Mouse (Mus musculus) bone marrow macrophage, adult 2 months (primary cell): ENCODE measurements at regions not wholly inside any gene's neighbourhood (a gene's known extent, or its start where the extent isn't known, plus 50 kb on each side); places are given as distances from the start of the nearest gene placed in this dataset.

ENCODE experiments used
- CTCF ChIP-seq: IDR thresholded peaks from 2 replicates; pipeline ENCODE4 v1.5.1; 2012; ENCODE audit warnings: low read depth, mild to moderate bottlenecking, low read length, moderate library complexity
- POLR2A ChIP-seq: IDR thresholded peaks from 2 replicates; pipeline ENCODE4 v1.6.1; 2012; ENCODE audit warnings: mild to moderate bottlenecking, low read depth, low read length, borderline replicate concordance

GRCm38 (mm10) chr2:166333818-166334217 is 178.4 kb upstream of the Sulf2 start:
- TF ChIP-seq CTCF (no peak), POLR2A (no peak)
